Comparison of ENCODE assay signal across 8 mouse cellular contexts in genomic region chr9:44417892-44418363, GRCm38 (mm10). TPM values are rescaled to one million over a fixed set of nuclear protein-coding genes. Genes with fewer than 3 reads are reported as not detected.
DNase-seq lines count a peak whose midpoint lies in the region; ATAC-seq and TF ChIP-seq lines count a peak whose summit lies in the region.

No protein-coding gene starts in this region.

- TF ChIP-seq CTCF in G1E (IDR thresholded peaks at IDR 0.05; ENCODE audit: low read depth, low read length): peak; percentile 34
- peak; percentile 72 for TF ChIP-seq CTCF in cerebellum, adult 2 months (IDR thresholded peaks at IDR 0.05; ENCODE audit: borderline replicate concordance, insufficient read depth, low read depth, low read length)
- peak; percentile 93 for TF ChIP-seq CTCF in forebrain, postnatal 0 days (IDR thresholded peaks at IDR 0.05; ENCODE audit: low read depth)
- peak; percentile 97 for TF ChIP-seq CTCF in layer of hippocampus, adult 2 months (conservative IDR thresholded peaks at IDR 0.05)
- TF ChIP-seq CTCF in lung, adult 2 months (IDR thresholded peaks at IDR 0.05; ENCODE audit: insufficient read depth, low read length): peak; percentile 45; the same call in 1 of the 2 replicates

- TF ChIP-seq POLR2A in cerebellum, adult 2 months (IDR thresholded peaks at IDR 0.05; ENCODE audit: borderline replicate concordance, insufficient read depth, low read length): peak; percentile 85
- TF ChIP-seq POLR2A in lung, adult 2 months (IDR thresholded peaks at IDR 0.05; ENCODE audit: borderline replicate concordance, extremely low read depth, low read depth, low read length): peak; percentile 58; the same call in 1 of the 2 replicates

- ATAC-seq in G1E (ENCODE audit: extremely low read depth, insufficient number of reproducible peaks, low FRiP score, poor library complexity, severe bottlenecking): peak; percentile 80
- ATAC-seq in forebrain, postnatal 0 days: peak; percentile 89
- ATAC-seq in neural tube, embryonic 15.5 days (ENCODE audit: low FRiP score): peak; percentile 90

- peaks cover 34% of the 10 kb centered on the region for H3K36me3 ChIP-seq in G1E (replicated peaks)
- peaks cover 5% of the 10 kb centered on the region for H3K36me3 ChIP-seq in forebrain, postnatal 0 days (ENCODE audit: insufficient read depth)
- peaks cover 20% of the 10 kb centered on the region for H3K36me3 ChIP-seq in neural tube, embryonic 15.5 days

- H3K4me3 ChIP-seq in G1E (ENCODE audit: low read depth, low read length): peak overlapping the region; percentile 99
- H3K4me3 ChIP-seq in cerebellum, adult 2 months (replicated peaks; ENCODE audit: insufficient read depth, low read depth, low read length): peak overlapping the region; percentile 99
- H3K4me3 ChIP-seq in forebrain, postnatal 0 days (ENCODE audit: low read depth, low read length): peak overlapping the region; percentile 72
- H3K4me3 ChIP-seq in layer of hippocampus, adult 2 months: peak overlapping the region; percentile 96
- peak overlapping the region; percentile 93 for H3K4me3 ChIP-seq in lung, adult 2 months (replicated peaks; ENCODE audit: extremely low read depth, low read depth, low read length)
- H3K4me3 ChIP-seq in neural tube, embryonic 15.5 days (replicated peaks): peak overlapping the region; percentile 81

- peak overlapping the region; percentile 98 for H3K4me2 ChIP-seq in forebrain, postnatal 0 days (ENCODE audit: low read depth)
- peak overlapping the region; percentile 88 for H3K4me2 ChIP-seq in neural tube, embryonic 15.5 days

- peak overlapping the region; percentile 76 for H3K9ac ChIP-seq in forebrain, postnatal 0 days
- H3K9ac ChIP-seq in neural tube, embryonic 15.5 days (replicated peaks): peak overlapping the region; percentile 78

- peak; percentile 74 for DNase-seq in G1E (ENCODE audit: low spot score)
- peak; percentile 93 to 97 for DNase-seq in cerebellum, adult 2 months
- DNase-seq in forebrain, postnatal 0 days: peak; percentile 96
- peak; percentile 98 for DNase-seq in heart, postnatal 4 days
- DNase-seq in layer of hippocampus, adult 2 months (ENCODE audit: low spot score in 2 of 2): peak; percentile 95 to 97
- DNase-seq in lung, adult 2 months: peak; percentile 96
- DNase-seq in testis, postnatal 10 days (ENCODE audit: low spot score): peak; percentile 99

- H3K27ac ChIP-seq in cerebellum, adult 2 months (ENCODE audit: insufficient read depth, low read length): peak overlapping the region; percentile 90
- H3K27ac ChIP-seq in forebrain, postnatal 0 days (ENCODE audit: low read depth, low read length): peak overlapping the region; percentile 77
- peak overlapping the region; percentile 93 for H3K27ac ChIP-seq in layer of hippocampus, adult 2 months
- H3K27ac ChIP-seq in neural tube, embryonic 15.5 days (replicated peaks): peak overlapping the region; percentile 88

- no peaks in the 10 kb centered on the region; the same call in 1 of the 2 replicates for H3K27me3 ChIP-seq in G1E (ENCODE audit: insufficient read depth, low read length)
- H3K27me3 ChIP-seq in cerebellum, adult 2 months (ENCODE audit: control insufficient read depth, insufficient read depth, low read length): no peaks in the 10 kb centered on the region
- H3K27me3 ChIP-seq in forebrain, postnatal 0 days (ENCODE audit: insufficient read depth, low read length): no peaks in the 10 kb centered on the region
- no peaks in the 10 kb centered on the region for H3K27me3 ChIP-seq in neural tube, embryonic 15.5 days (replicated peaks)

- WGBS in cerebellum, adult 2 months: under 1% methylated on average over 38 of the region's 38 CpGs
- WGBS in forebrain, postnatal 0 days: under 1% methylated on average over 38 of the region's 38 CpGs
- WGBS in lung, adult 2 months: under 1% methylated on average over 38 of the region's 38 CpGs
- WGBS in neural tube, embryonic 15.5 days: under 1% methylated on average over 38 of the region's 38 CpGs

- H3K4me1 ChIP-seq in G1E (ENCODE audit: insufficient read depth, low read depth, low read length): peaks cover 47% of the 10 kb centered on the region
- no peaks in the 10 kb centered on the region for H3K4me1 ChIP-seq in cerebellum, adult 2 months (ENCODE audit: control insufficient read depth, insufficient read depth, low read length)
- peaks cover 6% of the 10 kb centered on the region; the same call in 1 of the 2 replicates for H3K4me1 ChIP-seq in forebrain, postnatal 0 days (ENCODE audit: insufficient read depth)
- no peaks in the 10 kb centered on the region for H3K4me1 ChIP-seq in lung, adult 2 months (ENCODE audit: control insufficient read depth, insufficient read depth, low read length)
- H3K4me1 ChIP-seq in neural tube, embryonic 15.5 days: peaks cover 23% of the 10 kb centered on the region

- peaks cover 3% of the 10 kb centered on the region; the same call in 1 of the 2 replicates for H3K9me3 ChIP-seq in G1E (replicated peaks)
- no peaks in the 10 kb centered on the region for H3K9me3 ChIP-seq in forebrain, postnatal 0 days (ENCODE audit: low read length)
- H3K9me3 ChIP-seq in neural tube, embryonic 15.5 days (replicated peaks): no peaks in the 10 kb centered on the region

RNA-seq across cellular contexts. Expression of gene Ccdc84, which starts 0.4 kb away (rescaled TPM):
- total RNA-seq in G1E (2014; fragmentation: Nextera tagmentation) (32.2 and 34.4 TPM in 2 replicates), G1E (2017) (23.7 and 25.1 TPM in 2 replicates)
- 10.2 and 10.4 TPM in 2 replicates for polyA plus RNA-seq in G1E (2012)
- polyA plus RNA-seq in cerebellum, adult 2 months (2012; rRNA removed): 50.1 and 53.2 TPM in 2 replicates
- 24.4 and 24.5 TPM in 2 replicates for total RNA-seq in forebrain, postnatal 0 days (2014; rRNA removed)
- polyA plus RNA-seq in forebrain, postnatal 0 days (2015; fragmentation: Nextera tagmentation; extraction: Ambion mirVana): 20.1 and 25.2 TPM in 2 replicates
- total RNA-seq in heart, postnatal 4 days (2021): 10 to 100 TPM; 14.3 to 14.7 TPM
- 10 to 100 TPM; 21.5 to 25.7 TPM for total RNA-seq in layer of hippocampus, adult 2 months (2021)
- polyA plus RNA-seq in lung, adult 2 months (2012; rRNA removed): 16.4 and 23.0 TPM in 2 replicates
- polyA plus RNA-seq in neural tube, embryonic 15.5 days (2015; fragmentation: Nextera tagmentation; extraction: Ambion mirVana): 32.4 and 36.4 TPM in 2 replicates

RNA-seq across cellular contexts. Expression of gene Trappc4, which starts 10.5 kb away (rescaled TPM):
- total RNA-seq in G1E (2014; fragmentation: Nextera tagmentation) (31.8 and 52.9 TPM in 2 replicates), G1E (2017) (69.1 and 71.4 TPM in 2 replicates)
- polyA plus RNA-seq in G1E (2012): 6.3 and 9.6 TPM in 2 replicates
- polyA plus RNA-seq in cerebellum, adult 2 months (2012; rRNA removed): 97.9 and 103 TPM in 2 replicates
- total RNA-seq in forebrain, postnatal 0 days (2014; rRNA removed): 195 and 237 TPM in 2 replicates
- 369 and 397 TPM in 2 replicates for polyA plus RNA-seq in forebrain, postnatal 0 days (2015; fragmentation: Nextera tagmentation; extraction: Ambion mirVana)
- total RNA-seq in heart, postnatal 4 days (2021): 10 to 100 TPM; 41.4 to 42.4 TPM
- total RNA-seq in layer of hippocampus, adult 2 months (2021): 10 to 100 TPM; 63.9 to 75.2 TPM
- 42.2 and 43.8 TPM in 2 replicates for polyA plus RNA-seq in lung, adult 2 months (2012; rRNA removed)
- 261 and 302 TPM in 2 replicates for polyA plus RNA-seq in neural tube, embryonic 15.5 days (2015; fragmentation: Nextera tagmentation; extraction: Ambion mirVana)

RNA-seq across cellular contexts. Expression of gene Rps25, which starts 11.0 kb away (rescaled TPM):
- total RNA-seq in G1E (2014; fragmentation: Nextera tagmentation) (661 and 718 TPM in 2 replicates), G1E (2017) (2,498 and 2,521 TPM in 2 replicates)
- 230 and 272 TPM in 2 replicates for polyA plus RNA-seq in G1E (2012)
- 434 and 456 TPM in 2 replicates for polyA plus RNA-seq in cerebellum, adult 2 months (2012; rRNA removed)
- 704 and 1,244 TPM in 2 replicates for total RNA-seq in forebrain, postnatal 0 days (2014; rRNA removed)
- 1,723 and 2,412 TPM in 2 replicates for polyA plus RNA-seq in forebrain, postnatal 0 days (2015; fragmentation: Nextera tagmentation; extraction: Ambion mirVana)
- 1,000 to 10,000 TPM; 1,107 to 1,153 TPM for total RNA-seq in heart, postnatal 4 days (2021)
- 100 to 1,000 TPM; 710 to 726 TPM for total RNA-seq in layer of hippocampus, adult 2 months (2021)
- polyA plus RNA-seq in lung, adult 2 months (2012; rRNA removed): 117 and 226 TPM in 2 replicates
- 1,003 and 1,094 TPM in 2 replicates for polyA plus RNA-seq in neural tube, embryonic 15.5 days (2015; fragmentation: Nextera tagmentation; extraction: Ambion mirVana)

RNA-seq across cellular contexts. Expression of gene Slc37a4, which starts 21.3 kb away (rescaled TPM):
- 10.0 and 16.0 TPM in 2 replicates for total RNA-seq in G1E (2014; fragmentation: Nextera tagmentation)
- total RNA-seq in G1E (2017): 24.4 and 31.7 TPM in 2 replicates
- 10.4 and 11.8 TPM in 2 replicates for polyA plus RNA-seq in G1E (2012)
- 49.8 and 52.2 TPM in 2 replicates for polyA plus RNA-seq in cerebellum, adult 2 months (2012; rRNA removed)
- total RNA-seq in forebrain, postnatal 0 days (2014; rRNA removed): 51.6 and 69.5 TPM in 2 replicates
- polyA plus RNA-seq in forebrain, postnatal 0 days (2015; fragmentation: Nextera tagmentation; extraction: Ambion mirVana): 32.3 and 39.4 TPM in 2 replicates
- 10 to 100 TPM; 21.9 to 26.1 TPM for total RNA-seq in heart, postnatal 4 days (2021)
- 10 to 100 TPM; 29.5 to 30.2 TPM for total RNA-seq in layer of hippocampus, adult 2 months (2021)
- polyA plus RNA-seq in lung, adult 2 months (2012; rRNA removed): 20.7 and 29.8 TPM in 2 replicates
- polyA plus RNA-seq in neural tube, embryonic 15.5 days (2015; fragmentation: Nextera tagmentation; extraction: Ambion mirVana): 61.3 and 69.8 TPM in 2 replicates

RNA-seq across cellular contexts. Expression of gene Foxr1, which starts 23.0 kb away (rescaled TPM):
- not detected in 2 replicates for total RNA-seq in G1E (2014; fragmentation: Nextera tagmentation)
- 0.11 TPM in 1 of 2 replicates, not detected in the other for total RNA-seq in G1E (2017)
- polyA plus RNA-seq in G1E (2012): not detected in 2 replicates
- not detected in 2 replicates for polyA plus RNA-seq in cerebellum, adult 2 months (2012; rRNA removed)
- total RNA-seq in forebrain, postnatal 0 days (2014; rRNA removed): not detected in 2 replicates
- polyA plus RNA-seq in forebrain, postnatal 0 days (2015; fragmentation: Nextera tagmentation; extraction: Ambion mirVana): not detected in 2 replicates
- not detected for total RNA-seq in heart, postnatal 4 days (2021)
- total RNA-seq in layer of hippocampus, adult 2 months (2021): not detected
- polyA plus RNA-seq in lung, adult 2 months (2012; rRNA removed): 0.16 TPM in 1 of 2 replicates, not detected in the other
- polyA plus RNA-seq in neural tube, embryonic 15.5 days (2015; fragmentation: Nextera tagmentation; extraction: Ambion mirVana): 0.09 TPM in 1 of 2 replicates, not detected in the other

Comparison
In these comparisons a context has a peak if more than half of its experiments do, and no peak if none do; other contexts are left out.
1. Peak in every context shown above with its lines: DNase-seq, ATAC-seq, H3K4me3 ChIP-seq and H3K27ac ChIP-seq.
2. CTCF ChIP-seq: peak in every context shown above with its lines; median percentile 97 in layer of hippocampus, adult 2 months; 93 in forebrain, postnatal 0 days; 72 in cerebellum, adult 2 months; 45 in lung, adult 2 months; 34 in G1E.